Mouse (Mus musculus): ENCODE measurements around the gene Aoc3.
"Not testable (repeated sequence)": the region's sequence is repeated elsewhere in the genome, so short reads cannot be mapped to it uniquely, and the experiment has no call there.

Aoc3 gene

GRCm38 (mm10) chr11:101330371-101330924 is at the start of gene Aoc3:
Aoc3 (plus strand) TSS chr11:101330605.
- no peak for DNase-seq (ENCODE audit: low spot score in 2 of 2)

GRCm38 (mm10) chr11:101280837-101281236 is 49.6 kb upstream of the Aoc3 start:
- no peak for DNase-seq (ENCODE audit: low spot score in 2 of 2)

GRCm38 (mm10) chr11:101282896-101283295 is 47.5 kb upstream of the Aoc3 start:
- DNase-seq (ENCODE audit: low spot score in 2 of 2), result no peak

- no peak for DNase-seq (ENCODE audit: low spot score in 2 of 2)
Measured at GRCm38 (mm10) chr11:101283805-101284204, 46.6 kb upstream of the Aoc3 start.

- no peak for DNase-seq (ENCODE audit: low spot score in 2 of 2)
Measured at GRCm38 (mm10) chr11:101287306-101287705, 43.1 kb upstream of the Aoc3 start.

GRCm38 (mm10) chr11:101291231-101291630 is 39.2 kb upstream of the Aoc3 start:
- DNase-seq (ENCODE audit: low spot score in 2 of 2), result no peak

GRCm38 (mm10) chr11:101295191-101295590 is 35.2 kb upstream of the Aoc3 start:
- no peak for DNase-seq (ENCODE audit: low spot score in 2 of 2)

- DNase-seq (ENCODE audit: low spot score in 2 of 2), result no peak
Measured at GRCm38 (mm10) chr11:101300881-101301280, 29.5 kb upstream of the Aoc3 start.

GRCm38 (mm10) chr11:101301299-101302003 is 29.0 kb upstream of the Aoc3 start:
- no peak for DNase-seq (ENCODE audit: low spot score in 2 of 2)

GRCm38 (mm10) chr11:101302004-101302798 is 28.2 kb upstream of the Aoc3 start, which contains the start of gene Becn1:
Becn1 (minus strand) TSS chr11:101302286.
- peak; percentile 97 to 98 for DNase-seq (ENCODE audit: low spot score in 2 of 2)

GRCm38 (mm10) chr11:101307744-101308143 is 22.7 kb upstream of the Aoc3 start:
- no peak for DNase-seq (ENCODE audit: low spot score in 2 of 2)

GRCm38 (mm10) chr11:101311083-101311482 is 19.3 kb upstream of the Aoc3 start:
- no peak for DNase-seq (ENCODE audit: low spot score in 2 of 2)

GRCm38 (mm10) chr11:101312150-101312549 is 18.3 kb upstream of the Aoc3 start:
- no peak for DNase-seq (ENCODE audit: low spot score in 2 of 2)

GRCm38 (mm10) chr11:101314567-101314966 is 15.8 kb upstream of the Aoc3 start:
- no peak for DNase-seq (ENCODE audit: low spot score in 2 of 2)

- no peak for DNase-seq (ENCODE audit: low spot score in 2 of 2)
Measured at GRCm38 (mm10) chr11:101315082-101315650, 15.2 kb upstream of the Aoc3 start.

- peak; percentile 96 for DNase-seq (ENCODE audit: low spot score in 2 of 2)
Measured at GRCm38 (mm10) chr11:101315665-101316500, 14.5 kb upstream of the Aoc3 start, which contains the start of gene Psme3. Psme3 (plus strand) TSS chr11:101316213.

GRCm38 (mm10) chr11:101316501-101316917 is 13.9 kb upstream of the Aoc3 start:
- peak in 1 of 2 experiments; percentile 42 for DNase-seq (ENCODE audit: low spot score in 2 of 2)

- DNase-seq (ENCODE audit: low spot score in 2 of 2), result peak; percentile 77 to 81
Measured at GRCm38 (mm10) chr11:101323609-101324008, 6.8 kb upstream of the Aoc3 start.

GRCm38 (mm10) chr11:101324763-101325162 is 5.6 kb upstream of the Aoc3 start, which contains the start of gene Aoc2:
Aoc2 (plus strand) TSS chr11:101325063.
- DNase-seq (ENCODE audit: low spot score in 2 of 2), result no peak

- DNase-seq (ENCODE audit: low spot score in 2 of 2), result not testable (repeated sequence)
Measured at GRCm38 (mm10) chr11:101325201-101325600, 5.2 kb upstream of the Aoc3 start.

- DNase-seq (ENCODE audit: low spot score in 2 of 2), result no peak
Measured at GRCm38 (mm10) chr11:101326147-101326546, 4.3 kb upstream of the Aoc3 start.

Data from right cerebral cortex, postnatal 10 days (tissue).